Mouse (Mus musculus) brown adipose tissue, adult 24 weeks (tissue): ENCODE measurements at regions not wholly inside any gene's neighbourhood (a gene's known extent, or its start where the extent isn't known, plus 50 kb on each side); places are given as distances from the start of the nearest gene placed in this dataset.

Experiments
- H3K27ac ChIP-seq: fragments of 200-500 bp; replicated peaks from 2 replicates; pipeline ENCODE4 v1.5.1; 2012; ENCODE audit warnings: low read depth, mild to moderate bottlenecking, low read length
- H3K4me1 ChIP-seq: fragments of 200-500 bp; 2 replicates; pipeline ENCODE4 v1.6.1; 2012; ENCODE audit warnings: low read length, mixed read lengths; ENCODE audit not compliant: control insufficient read depth, insufficient read depth, insufficient read length
- H3K4me3 ChIP-seq: fragments of 200-500 bp; 2 replicates; pipeline ENCODE4 v1.5.1; 2012; ENCODE audit warnings: low read depth, mild to moderate bottlenecking, low read length, moderate library complexity; ENCODE audit not compliant: insufficient read depth

DNA sequence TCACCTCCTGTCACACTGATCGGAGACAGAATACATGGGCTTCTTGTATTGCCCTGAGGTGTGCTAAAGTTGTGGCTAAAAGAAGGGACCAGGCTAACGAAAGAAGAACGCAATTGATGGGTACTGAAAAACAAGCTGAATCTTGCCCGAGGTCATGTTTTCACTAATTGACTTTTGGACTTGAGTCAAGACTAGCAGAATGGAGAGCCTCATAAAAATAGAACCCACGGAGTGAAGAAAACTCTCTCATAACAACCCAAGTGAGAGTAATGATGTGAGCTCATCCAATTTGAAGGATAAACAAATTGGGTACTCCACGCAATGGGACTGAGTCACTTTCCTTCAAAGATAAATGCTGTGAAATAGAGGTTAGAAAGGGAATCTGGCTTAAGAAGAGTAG, 55.0 kb upstream of the Cyp1b1 start:
- Histone ChIP-seq H3K4me3 (no peak overlapping the region), H3K27ac (no peak overlapping the region), H3K4me1 (peaks cover 13% of the 10 kb centered on the region)

GRCm38 (mm10) chr17:79768080-79768479, 53.2 kb upstream of the Cyp1b1 start:
- H3K4me3 ChIP-seq = no peak overlapping the region
- no peak overlapping the region for H3K27ac ChIP-seq
- H3K4me1 ChIP-seq = peaks cover 11% of the 10 kb centered on the region

DNA sequence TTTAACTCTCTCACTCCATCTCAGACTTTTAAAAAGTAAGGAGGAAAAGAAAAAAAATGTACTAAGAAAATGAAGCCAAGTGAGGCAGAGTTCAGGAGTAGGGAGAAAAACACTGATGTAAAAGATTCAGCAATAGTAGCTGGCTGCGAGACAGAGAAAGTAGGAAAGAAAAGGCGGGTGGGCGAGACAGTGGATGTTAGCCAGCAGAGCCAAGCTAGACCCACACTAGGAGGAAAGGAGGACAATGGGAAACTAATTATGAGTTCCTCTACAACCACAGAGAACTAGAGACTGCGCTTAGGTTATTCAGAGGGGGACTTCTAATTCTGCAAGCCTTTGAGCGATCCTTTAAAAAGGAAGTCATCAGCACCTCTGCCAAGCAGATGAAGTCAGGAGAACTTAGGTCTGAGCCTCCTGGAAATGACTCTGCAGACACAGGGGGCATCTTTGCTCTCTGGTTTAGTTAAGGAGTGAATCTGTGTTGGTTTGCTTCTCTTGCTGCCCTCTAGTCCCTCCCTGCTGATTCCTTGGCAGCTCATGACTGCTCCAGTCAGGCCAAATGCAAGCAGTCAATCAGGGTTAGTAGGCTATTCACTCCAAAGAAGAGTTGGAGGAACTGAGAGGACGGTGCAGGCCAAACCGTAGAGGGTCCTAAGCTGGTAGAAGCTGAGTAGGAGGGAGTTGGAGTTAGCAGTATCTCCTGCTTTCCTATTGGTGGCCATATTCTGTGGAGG, 50.4 kb upstream of the Cyp1b1 start:
- H3K4me3 ChIP-seq = no peak overlapping the region
- H3K4me1 ChIP-seq = peaks cover 6% of the 10 kb centered on the region; the same call in 1 of the 2 replicates
- peak overlapping the region; percentile 54 for H3K27ac ChIP-seq
